Mouse (Mus musculus): ENCODE data around the gene Serpinb6e. TPM values are rescaled to one million over a fixed set of nuclear protein-coding genes. Genes with fewer than 3 reads are reported as not detected.

The Serpinb6e gene
- polyA plus RNA-seq (2014; fragmentation: Illumina TruSeq; extraction: RNeasy Lipid Tissue Mini Kit (QIAGEN cat#74804)) = not detected

GRCm38 (mm10) chr13:33843308-33843707 is at the start of gene Serpinb6e:
Gene Serpinb6e (minus strand): TSS chr13:33843408.

Other genes with a start within 250 kb of the Serpinb6e start
- not detected for gene Serpinb6d, start 182.0 kb downstream of the Serpinb6e start, polyA plus RNA-seq (2014; fragmentation: Illumina TruSeq; extraction: RNeasy Lipid Tissue Mini Kit (QIAGEN cat#74804))
- not detected for gene Serpinb6c, start 62.3 kb upstream of the Serpinb6e start, polyA plus RNA-seq (2014; fragmentation: Illumina TruSeq; extraction: RNeasy Lipid Tissue Mini Kit (QIAGEN cat#74804))
- 95.9 TPM for gene Nqo2, start 121.3 kb upstream of the Serpinb6e start, polyA plus RNA-seq (2014; fragmentation: Illumina TruSeq; extraction: RNeasy Lipid Tissue Mini Kit (QIAGEN cat#74804))
- gene Ripk1, start 159.0 kb upstream of the Serpinb6e start, polyA plus RNA-seq (2014; fragmentation: Illumina TruSeq; extraction: RNeasy Lipid Tissue Mini Kit (QIAGEN cat#74804)) = 43.7 TPM
- 645 TPM for gene Serpinb6a, start 159.4 kb upstream of the Serpinb6e start, polyA plus RNA-seq (2014; fragmentation: Illumina TruSeq; extraction: RNeasy Lipid Tissue Mini Kit (QIAGEN cat#74804))
- gene Bphl, start 194.2 kb upstream of the Serpinb6e start, polyA plus RNA-seq (2014; fragmentation: Illumina TruSeq; extraction: RNeasy Lipid Tissue Mini Kit (QIAGEN cat#74804)) = 30.9 TPM
- gene Tubb2a, start 234.6 kb upstream of the Serpinb6e start, polyA plus RNA-seq (2014; fragmentation: Illumina TruSeq; extraction: RNeasy Lipid Tissue Mini Kit (QIAGEN cat#74804)) = 4.8 TPM

Data from ovary, adult 10 weeks (tissue).